Mouse (Mus musculus) duodenum, adult 2 months (tissue): Measurements from ENCODE around the gene Slc26a11. TPM values are rescaled to one million over a fixed set of nuclear protein-coding genes. Genes with fewer than 3 reads are reported as not detected.

Experiments
- polyA plus RNA-seq: library from polyadenylated mRNA; depleted of rRNA; stranded (reverse); fragments of >200 nt; gene quantifications from 2 replicates; pipeline ENCODE4 v1.2.3, GENCODE M21; 2012; ENCODE audit warnings: low replicate concordance; rRNA removed

The Slc26a11 gene
- 9.8 and 13.4 TPM in 2 replicates for polyA plus RNA-seq

GRCm38 (mm10) chr11:119355443-119356385 lies at the start of gene Slc26a11, which contains the start of gene Sgsh:
Gene Slc26a11, plus strand, starts transcription at chr11:119355557.
Gene Sgsh, minus strand, starts transcription at chr11:119355536.

GRCm38 (mm10) chr11:119307658-119307867 lies 47.8 kb upstream of the Slc26a11 start, which contains the start of gene Card14:
Gene Card14, plus strand, starts transcription at chr11:119307768.

GRCm38 (mm10) chr11:119392800-119393482 lies 37.6 kb downstream of the Slc26a11 start, which contains the start of gene Rnf213:
Gene Rnf213, plus strand, starts transcription at chr11:119393100.

Other genes with a start within 250 kb of the Slc26a11 start
- gene Tbc1d16, start 127.1 kb upstream of the Slc26a11 start, polyA plus RNA-seq, result 2.4 and 5.3 TPM in 2 replicates
- 0.28 TPM in 1 of 2 replicates, not detected in the other for gene Ccdc40, start 127.0 kb upstream of the Slc26a11 start, polyA plus RNA-seq
- 44.2 and 89.5 TPM in 2 replicates for gene Gaa, start 87.7 kb upstream of the Slc26a11 start, polyA plus RNA-seq
- gene Eif4a3, start 55.5 kb upstream of the Slc26a11 start, polyA plus RNA-seq, result 33.8 and 34.3 TPM in 2 replicates
- gene Card14, start 47.8 kb upstream of the Slc26a11 start, polyA plus RNA-seq, result 3.8 and 5.5 TPM in 2 replicates
- gene Sgsh, start within 50 bp of the Slc26a11 start, polyA plus RNA-seq, result 13.0 and 22.7 TPM in 2 replicates
- gene Rnf213, start 37.5 kb downstream of the Slc26a11 start, polyA plus RNA-seq, result 7.4 and 9.7 TPM in 2 replicates
- gene Endov, start 135.8 kb downstream of the Slc26a11 start, polyA plus RNA-seq, result 15.3 and 19.9 TPM in 2 replicates
- gene Nptx1, start 192.2 kb downstream of the Slc26a11 start, polyA plus RNA-seq, result 0.96 and 1.7 TPM in 2 replicates
- gene Rptor, start 247.3 kb downstream of the Slc26a11 start, polyA plus RNA-seq, result 20.5 and 24.1 TPM in 2 replicates